Mouse (Mus musculus): ENCODE measurements around the gene Plekha7. TPM values are rescaled to one million over a fixed set of nuclear protein-coding genes. Genes with fewer than 3 reads are reported as not detected.
A peak's percentile ranks its signal among the peaks of the same experiment; 100 is the strongest.

Plekha7 gene
- polyA plus RNA-seq, 1 experiment from 2014 or later: 3.4 TPM

GRCm38 (mm10) chr7:116248536-116248935 lies 59.6 kb downstream of the Plekha7 start:
- H3K27ac ChIP-seq (replicated peaks): no peak overlapping the region

GRCm38 (mm10) chr7:116247377-116247729 lies 60.8 kb downstream of the Plekha7 start:
- no peak overlapping the region for H3K4me2 ChIP-seq

More at GRCm38 (mm10) chr7:116248536-116248935, 59.6 kb downstream of the Plekha7 start:
- no peaks in the 10 kb centered on the region for H3K9me3 ChIP-seq (replicated peaks)
- no peak for ATAC-seq (ENCODE audit: insufficient read depth)
- H3K27me3 ChIP-seq: no peaks in the 10 kb centered on the region
- H3K36me3 ChIP-seq (replicated peaks): no peaks in the 10 kb centered on the region
- no peak overlapping the region for H3K9ac ChIP-seq
- H3K4me2 ChIP-seq: no peak overlapping the region
- 0 out of 2 replicates have a peak, but pooled peaks cover 18% of the 10 kb centered on the region for H3K4me1 ChIP-seq (replicated peaks)
- no peak overlapping the region for H3K4me3 ChIP-seq (replicated peaks)
- WGBS (ENCODE audit: insufficient replicate concordance): 73% methylated on average over 11 of the region's 11 CpGs

DNA sequence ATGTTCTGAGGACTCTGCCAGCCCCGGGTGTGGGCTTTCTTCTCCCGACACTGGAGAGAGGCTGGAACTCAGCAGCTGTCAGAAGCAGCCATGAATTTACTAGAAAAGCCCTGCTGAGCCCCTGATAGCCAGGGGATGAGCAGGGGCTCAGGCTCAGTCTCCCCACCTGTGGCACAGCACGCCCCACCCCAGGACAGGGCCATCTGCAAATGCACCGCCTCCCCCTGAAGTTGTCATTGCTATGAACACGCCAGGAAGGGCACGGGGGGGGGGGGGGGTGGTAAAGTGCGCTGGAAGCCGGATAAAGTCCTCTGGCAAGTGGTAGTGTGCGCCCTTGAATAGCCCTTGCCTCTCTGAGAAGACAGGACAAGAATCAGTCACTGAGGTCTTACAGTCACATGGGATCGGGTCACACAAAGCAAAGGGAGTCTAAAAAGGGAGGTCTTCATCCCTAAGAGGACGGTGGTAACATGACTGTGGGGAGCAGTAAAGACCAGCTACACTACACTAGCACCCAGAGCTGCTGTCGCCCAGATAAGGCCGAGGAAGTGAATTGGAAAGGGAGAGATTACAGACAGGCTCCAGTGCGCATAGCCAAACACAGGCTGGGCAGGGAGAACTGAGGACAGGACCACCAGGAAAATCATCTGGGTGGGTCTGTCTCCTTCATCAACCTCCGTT lies 61.3 kb downstream of the Plekha7 start:
- Histone ChIP-seq H3K9ac (no peak overlapping the region), H3K27me3 (no peaks in the 10 kb centered on the region), H3K36me3 (replicated peaks) (no peaks in the 10 kb centered on the region), H3K4me1 (replicated peaks) (0 out of 2 replicates have a peak, but pooled peaks cover 11% of the 10 kb centered on the region), H3K27ac (replicated peaks) (no peak overlapping the region), H3K9me3 (replicated peaks) (no peaks in the 10 kb centered on the region), H3K4me2 (peak overlapping the region; percentile 7; the same call in 1 of the 2 replicates), H3K4me3 (replicated peaks) (no peak overlapping the region)
- WGBS (ENCODE audit: insufficient replicate concordance): 17% methylated on average over 15 of the region's 15 CpGs
- no peak for ATAC-seq (ENCODE audit: insufficient read depth)

More at GRCm38 (mm10) chr7:116247377-116247729, 60.8 kb downstream of the Plekha7 start:
- WGBS (ENCODE audit: insufficient replicate concordance): 11% methylated on average over 6 of the region's 7 CpGs
- Histone ChIP-seq H3K9ac (no peak overlapping the region), H3K27me3 (no peaks in the 10 kb centered on the region), H3K27ac (replicated peaks) (no peak overlapping the region), H3K9me3 (replicated peaks) (no peaks in the 10 kb centered on the region), H3K36me3 (replicated peaks) (no peaks in the 10 kb centered on the region), H3K4me3 (replicated peaks) (no peak overlapping the region), H3K4me1 (replicated peaks) (0 out of 2 replicates have a peak, but pooled peaks cover 14% of the 10 kb centered on the region)
- no peak for ATAC-seq (ENCODE audit: insufficient read depth)

- H3K4me2 ChIP-seq: peak overlapping the region; percentile 7; the same call in 1 of the 2 replicates
- H3K9me3 ChIP-seq (replicated peaks): no peaks in the 10 kb centered on the region
- H3K9ac ChIP-seq: no peak overlapping the region
- H3K4me3 ChIP-seq (replicated peaks): no peak overlapping the region
- no peak overlapping the region for H3K27ac ChIP-seq (replicated peaks)
- no peaks in the 10 kb centered on the region for H3K36me3 ChIP-seq (replicated peaks)
- H3K4me1 ChIP-seq (replicated peaks): 0 out of 2 replicates have a peak, but pooled peaks cover 9% of the 10 kb centered on the region
- H3K27me3 ChIP-seq: no peaks in the 10 kb centered on the region
- WGBS (ENCODE audit: insufficient replicate concordance): 30% methylated on average over 15 of the region's 15 CpGs
- ATAC-seq (ENCODE audit: insufficient read depth): no peak
Observed at GRCm38 (mm10) chr7:116245815-116246695, 62.1 kb downstream of the Plekha7 start.

GRCm38 (mm10) chr7:116244302-116245165 lies 63.6 kb downstream of the Plekha7 start:
- Histone ChIP-seq H3K4me1 (replicated peaks) (0 out of 2 replicates have a peak, but pooled peaks cover 9% of the 10 kb centered on the region), H3K9me3 (replicated peaks) (no peaks in the 10 kb centered on the region), H3K36me3 (replicated peaks) (no peaks in the 10 kb centered on the region), H3K27ac (replicated peaks) (no peak overlapping the region), H3K4me3 (replicated peaks) (no peak overlapping the region), H3K4me2 (no peak overlapping the region), H3K27me3 (no peaks in the 10 kb centered on the region), H3K9ac (no peak overlapping the region)
- no peak for ATAC-seq (ENCODE audit: insufficient read depth)
- 35% methylated on average over 7 of the region's 7 CpGs for WGBS (ENCODE audit: insufficient replicate concordance)

DNA sequence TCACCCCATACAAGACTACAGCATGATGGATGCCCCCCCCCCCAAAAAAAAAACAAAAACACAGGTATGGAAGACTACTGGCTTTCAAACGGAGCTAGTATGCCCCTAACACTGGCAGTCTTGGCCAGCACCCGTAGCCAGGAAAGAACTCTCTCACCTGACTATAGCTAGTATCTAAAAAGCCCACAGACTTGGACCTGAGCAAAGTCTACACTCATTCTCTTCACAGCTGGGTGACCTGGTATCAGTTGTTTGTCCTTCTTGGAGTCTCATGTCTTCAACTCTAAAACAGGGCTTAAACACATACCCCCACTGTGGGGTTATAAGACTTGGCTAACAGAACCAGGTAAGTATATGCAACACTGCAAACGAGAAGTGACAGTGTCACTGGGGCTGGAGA lies 65.4 kb downstream of the Plekha7 start:
- no peak for ATAC-seq (ENCODE audit: insufficient read depth)
- Histone ChIP-seq H3K9ac (no peak overlapping the region), H3K4me1 (replicated peaks) (0 out of 2 replicates have a peak, but pooled peaks cover 9% of the 10 kb centered on the region)

DNA sequence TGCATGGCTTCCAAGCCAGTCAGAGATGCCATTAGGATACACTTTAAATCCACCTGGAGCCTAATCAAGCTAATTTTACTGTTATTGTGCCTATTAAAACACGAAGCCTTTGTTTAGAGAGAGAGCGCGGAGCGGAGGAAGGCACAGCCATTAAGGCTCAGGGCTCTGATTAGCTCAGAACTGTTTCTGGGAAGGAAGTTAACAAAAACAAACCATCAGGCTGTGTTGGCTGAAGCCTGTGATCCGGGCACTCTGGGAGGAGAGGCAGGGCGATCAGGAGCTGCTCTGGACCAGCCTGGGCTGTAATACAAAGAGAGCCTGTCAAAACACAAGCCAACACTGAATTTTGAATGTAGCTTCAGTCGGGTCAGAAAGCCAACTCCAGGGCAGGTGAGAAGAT lies 66.6 kb downstream of the Plekha7 start:
- 43% methylated on average over 7 of the region's 7 CpGs for WGBS (ENCODE audit: insufficient replicate concordance)
- H3K9ac ChIP-seq: no peak overlapping the region
- H3K27ac ChIP-seq (replicated peaks): no peak overlapping the region
- H3K27me3 ChIP-seq: peaks cover 20% of the 10 kb centered on the region
- H3K36me3 ChIP-seq (replicated peaks): no peaks in the 10 kb centered on the region
- no peak for ATAC-seq (ENCODE audit: insufficient read depth)
- H3K4me2 ChIP-seq: no peak overlapping the region
- H3K4me1 ChIP-seq (replicated peaks): 0 out of 2 replicates have a peak, but pooled peaks cover 2% of the 10 kb centered on the region
- no peaks in the 10 kb centered on the region for H3K9me3 ChIP-seq (replicated peaks)
- H3K4me3 ChIP-seq (replicated peaks): no peak overlapping the region

More for the DNA sequence above, 65.4 kb downstream of the Plekha7 start:
- Histone ChIP-seq H3K4me3 (replicated peaks) (no peak overlapping the region), H3K27me3 (peaks cover 8% of the 10 kb centered on the region), H3K9me3 (replicated peaks) (no peaks in the 10 kb centered on the region), H3K27ac (replicated peaks) (no peak overlapping the region), H3K36me3 (replicated peaks) (no peaks in the 10 kb centered on the region), H3K4me2 (no peak overlapping the region)
- 49% methylated on average over 3 of the region's 3 CpGs for WGBS (ENCODE audit: insufficient replicate concordance)

DNA sequence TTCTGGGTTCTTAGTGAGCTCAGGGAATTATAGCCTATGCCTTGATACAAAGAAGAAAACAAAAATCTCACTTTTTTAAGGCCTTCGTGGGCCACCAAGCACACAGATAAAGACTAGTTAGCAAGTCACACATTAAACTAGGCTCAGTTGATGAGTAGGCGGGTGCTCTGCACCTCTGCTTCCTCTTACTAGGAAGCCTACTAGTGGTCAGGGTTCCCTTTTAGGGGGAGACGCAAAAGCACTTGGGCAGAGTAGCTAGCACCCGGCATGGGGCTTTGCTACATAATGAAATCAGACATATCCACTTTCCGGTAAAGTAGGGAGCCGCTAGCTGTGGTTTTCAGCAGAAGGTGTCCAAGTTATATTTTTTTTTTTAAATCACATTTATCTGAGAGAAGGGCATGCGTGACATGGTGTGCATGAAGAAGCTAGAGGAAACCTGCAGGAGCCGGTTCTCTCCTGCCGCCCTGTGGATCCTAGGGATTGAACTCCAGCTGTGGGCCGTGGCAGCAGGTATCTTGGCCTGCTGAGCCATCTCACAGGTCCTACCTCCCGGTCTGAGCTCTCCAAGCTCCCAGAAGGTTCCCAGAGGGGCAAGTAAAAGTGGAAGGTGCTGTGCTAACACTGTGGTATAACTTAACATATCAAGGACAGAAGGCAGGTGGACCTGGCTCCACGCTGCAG lies 67.2 kb downstream of the Plekha7 start:
- Histone ChIP-seq H3K36me3 (replicated peaks) (no peaks in the 10 kb centered on the region), H3K27me3 (peaks cover 27% of the 10 kb centered on the region), H3K4me2 (no peak overlapping the region), H3K9me3 (replicated peaks) (no peaks in the 10 kb centered on the region), H3K4me1 (replicated peaks) (peaks cover 6% of the 10 kb centered on the region), H3K27ac (replicated peaks) (no peak overlapping the region), H3K9ac (no peak overlapping the region), H3K4me3 (replicated peaks) (no peak overlapping the region)
- 46% methylated on average over 12 of the region's 12 CpGs for WGBS (ENCODE audit: insufficient replicate concordance)
- ATAC-seq (ENCODE audit: insufficient read depth): no peak

DNA sequence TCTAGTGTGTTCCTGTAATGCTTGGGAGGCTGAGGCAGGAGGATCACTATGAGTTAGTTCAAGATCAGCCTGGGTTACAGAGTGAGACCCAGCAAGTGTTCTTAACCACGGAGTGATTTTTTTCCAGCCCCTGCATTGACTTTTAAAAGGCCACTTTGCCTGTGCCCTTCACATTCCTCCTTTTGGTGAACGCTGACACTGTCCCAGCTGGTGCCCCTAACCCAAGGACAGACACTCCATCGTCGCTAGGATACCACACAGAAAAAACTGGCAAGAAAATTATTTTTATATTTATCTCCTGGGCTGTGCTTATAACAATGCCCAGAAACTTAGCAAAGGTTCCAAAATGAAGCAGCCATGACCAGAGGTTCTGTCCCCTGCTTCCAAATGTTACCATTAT lies 67.8 kb downstream of the Plekha7 start:
- 61% methylated on average over 4 of the region's 4 CpGs for WGBS (ENCODE audit: insufficient replicate concordance)
- Histone ChIP-seq H3K27me3 (peaks cover 30% of the 10 kb centered on the region), H3K9ac (no peak overlapping the region), H3K4me2 (no peak overlapping the region), H3K4me3 (replicated peaks) (no peak overlapping the region), H3K9me3 (replicated peaks) (no peaks in the 10 kb centered on the region), H3K36me3 (replicated peaks) (no peaks in the 10 kb centered on the region), H3K4me1 (replicated peaks) (peaks cover 12% of the 10 kb centered on the region), H3K27ac (replicated peaks) (no peak overlapping the region)
- no peak for ATAC-seq (ENCODE audit: insufficient read depth)

GRCm38 (mm10) chr7:116238320-116238719 lies 69.9 kb downstream of the Plekha7 start:
- Histone ChIP-seq H3K4me3 (replicated peaks) (no peak overlapping the region), H3K9me3 (replicated peaks) (no peaks in the 10 kb centered on the region), H3K27ac (replicated peaks) (no peak overlapping the region), H3K9ac (no peak overlapping the region), H3K36me3 (replicated peaks) (no peaks in the 10 kb centered on the region), H3K27me3 (peaks cover 30% of the 10 kb centered on the region), H3K4me2 (no peak overlapping the region), H3K4me1 (replicated peaks) (peaks cover 14% of the 10 kb centered on the region)
- 8% methylated on average over 4 of the region's 4 CpGs for WGBS (ENCODE audit: insufficient replicate concordance)
- no peak for ATAC-seq (ENCODE audit: insufficient read depth)

All from liver, embryonic 15.5 days (tissue).